Mouse (Mus musculus) stomach, embryonic 15.5 days (tissue): ENCODE measurements around the gene Nup155. TPM values are rescaled to one million over a fixed set of nuclear protein-coding genes. Genes with fewer than 3 reads are reported as not detected.

Source experiments
- ATAC-seq: fragments of 200-750 bp; cut with Nextera tagmentation; 2 replicates; pipeline ENCODE4 v1.8.0; 2017; ENCODE audit warnings: low read depth, moderate number of reproducible peaks, moderate TSS enrichment; ENCODE audit not compliant: insufficient read depth, low FRiP score
- H3K27ac ChIP-seq: fragments of 300-500 bp; sonication (generic); 2 replicates; pipeline ENCODE4 v1.5.1; 2015; ENCODE audit warnings: mild to moderate bottlenecking, inconsistent platforms
- H3K27me3 ChIP-seq: fragments of 300-500 bp; sonication (generic); replicated peaks from 2 replicates; pipeline ENCODE4 v1.6.1; 2015; ENCODE audit warnings: inconsistent platforms
- H3K36me3 ChIP-seq: fragments of 300-500 bp; sonication (generic); 2 replicates; pipeline ENCODE4 v1.6.1; 2015; ENCODE audit warnings: inconsistent platforms
- H3K4me1 ChIP-seq: fragments of 300-500 bp; sonication (generic); 2 replicates; pipeline ENCODE4 v1.6.1; 2015; ENCODE audit warnings: inconsistent platforms
- H3K4me2 ChIP-seq: fragments of 300-500 bp; sonication (generic); 2 replicates; pipeline ENCODE4 v1.6.1; 2015; ENCODE audit warnings: mild to moderate bottlenecking, inconsistent platforms
- H3K4me3 ChIP-seq: fragments of 300-500 bp; sonication (generic); replicated peaks from 2 replicates; pipeline ENCODE4 v1.5.1; 2015; ENCODE audit warnings: inconsistent platforms
- H3K9ac ChIP-seq: fragments of 300-500 bp; sonication (generic); 2 replicates; pipeline ENCODE4 v1.6.1; 2015; ENCODE audit warnings: inconsistent platforms
- H3K9me3 ChIP-seq: fragments of 300-500 bp; sonication (generic); 2 replicates; pipeline ENCODE4 v1.6.1; 2016; ENCODE audit warnings: inconsistent platforms
- WGBS: fragments of 180-500 bp; shearing (Covaris S2); methylation state at CpG from one replicate; pipeline ENCODE4 v1.1.7; 2015; 5-methylcytosine and 5-hydroxymethylcytosine counted together
- polyA plus RNA-seq: library from polyadenylated mRNA; unstranded; fragments of >200 nt; fragmentation: Nextera tagmentation; extraction: Ambion mirVana; gene quantifications from 2 replicates; pipeline ENCODE4 v1.2.1, GENCODE M21; 2015

Gene Nup155
- polyA plus RNA-seq, 1 experiment from 2014 or later, result 13.8 TPM

GRCm38 (mm10) chr15:8208362-8208761, 99.3 kb downstream of the Nup155 start:
- no peak overlapping the region for H3K9ac ChIP-seq
- H3K4me1 ChIP-seq, result no peaks in the 10 kb centered on the region
- 85% methylated on average over 6 of the region's 6 CpGs for WGBS
- H3K36me3 ChIP-seq, result peaks cover 18% of the 10 kb centered on the region
- H3K4me3 ChIP-seq, result no peak overlapping the region
- no peak overlapping the region for H3K4me2 ChIP-seq
- no peaks in the 10 kb centered on the region for H3K9me3 ChIP-seq
- H3K27me3 ChIP-seq, result no peaks in the 10 kb centered on the region
- H3K27ac ChIP-seq, result no peak overlapping the region
- no peak for ATAC-seq

Other genes starting within 250 kb of the Nup155 start
- gene Wdr70, start 10.1 kb upstream of the Nup155 start, polyA plus RNA-seq, result 43.2 and 45.0 TPM in 2 replicates
- gene Cplane1, start 59.8 kb downstream of the Nup155 start, polyA plus RNA-seq, result 7.3 TPM in 2 replicates